Mouse (Mus musculus) large intestine, adult 2 months (tissue): ENCODE data around the gene Oxnad1. TPM values are rescaled to one million over a fixed set of nuclear protein-coding genes. Genes with fewer than 3 reads are reported as not detected.
"Not testable (repeated sequence)": the region's sequence is repeated elsewhere in the genome, so short reads cannot be mapped to it uniquely, and the experiment has no call there.

Experiments
- DNase-seq: peaks from one replicate; pipeline ENCODE4 v3.0.0-alpha.2; 2012; ENCODE audit warnings: low read depth, low spot score
- WGBS: fragments of 180-500 bp; shearing (Covaris S2); methylation state at CpG from one replicate; pipeline ENCODE4 v1.1.7; 2018; 5-methylcytosine and 5-hydroxymethylcytosine counted together
- polyA plus RNA-seq: library from polyadenylated mRNA; depleted of rRNA; stranded (reverse); fragments of >200 nt; gene quantifications from 2 replicates; pipeline ENCODE4 v1.2.3, GENCODE M21; 2012; rRNA removed

Oxnad1 gene
- polyA plus RNA-seq, 1 experiment = 23.6 TPM

DNA sequence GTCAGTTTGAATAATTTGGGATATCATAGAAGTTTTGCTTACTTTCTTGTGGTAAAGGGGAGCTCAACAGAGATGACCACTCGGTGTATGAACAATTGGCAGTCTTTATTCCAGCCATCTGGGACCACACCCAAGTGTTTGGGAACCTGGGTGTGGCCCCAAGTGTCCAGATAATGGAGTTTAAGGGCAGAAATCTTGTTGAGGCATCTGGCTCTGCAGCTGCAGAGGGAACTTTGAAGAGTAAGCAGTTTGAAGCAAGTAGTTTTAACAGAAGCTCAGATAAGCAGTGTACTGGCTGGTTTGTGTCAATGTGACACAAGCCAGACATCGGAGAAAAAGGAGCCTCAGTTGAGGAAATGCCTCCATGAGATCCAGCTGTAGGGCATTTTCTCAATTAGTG lies 49.1 kb downstream of the Oxnad1 start:
- no peak for DNase-seq
- 34% methylated on average over 2 of the region's 2 CpGs for WGBS

- 38% methylated on average over 3 of the region's 3 CpGs for WGBS
- not testable (repeated sequence) for DNase-seq
These were observed 51.3 kb downstream of the Oxnad1 start for GRCm38 (mm10) chr14:32136467-32136866.

DNA sequence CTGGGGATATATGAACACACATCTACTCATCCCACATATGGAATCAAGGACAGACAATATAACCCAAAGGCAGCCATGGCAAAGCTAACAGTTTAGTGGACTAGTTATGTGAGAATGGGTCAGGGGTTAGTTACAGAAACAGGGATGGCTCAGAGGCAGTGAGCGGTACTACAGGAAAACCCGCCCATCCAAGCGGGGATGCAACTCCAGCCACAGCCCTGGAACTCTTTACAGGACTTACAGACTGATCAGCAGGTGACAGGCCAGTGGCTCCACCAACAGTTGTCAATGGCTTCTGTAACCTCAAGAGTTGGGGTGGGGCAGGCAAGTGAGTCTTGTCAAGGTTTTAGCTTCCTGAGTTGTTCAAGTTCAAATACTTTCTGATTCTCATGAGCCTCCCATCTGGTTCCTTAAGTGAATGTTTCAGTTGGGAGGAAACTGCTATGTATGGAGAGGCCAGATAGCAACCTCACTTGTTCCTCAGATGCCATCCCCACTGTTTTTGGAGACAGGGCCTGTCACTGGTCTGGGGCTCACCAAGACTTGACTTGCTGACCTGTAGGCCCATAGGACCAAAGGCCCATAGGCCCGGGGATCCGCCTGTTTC lies 55.3 kb downstream of the Oxnad1 start:
- DNase-seq = no peak
- 84% methylated on average over 5 of the region's 5 CpGs for WGBS

GRCm38 (mm10) chr14:32141723-32142122 lies 56.5 kb downstream of the Oxnad1 start, which contains the start of gene Msmb:
TSS of gene Msmb (plus strand) at chr14:32142023.
- DNase-seq = no peak
- WGBS = 81% methylated on average over 5 of the region's 5 CpGs

GRCm38 (mm10) chr14:32144734-32145133 lies 59.6 kb downstream of the Oxnad1 start:
- DNase-seq = no peak

- no peak for DNase-seq
- 56% methylated on average over 4 of the region's 4 CpGs for WGBS
These were observed 60.2 kb downstream of the Oxnad1 start for GRCm38 (mm10) chr14:32145401-32145800.

DNA sequence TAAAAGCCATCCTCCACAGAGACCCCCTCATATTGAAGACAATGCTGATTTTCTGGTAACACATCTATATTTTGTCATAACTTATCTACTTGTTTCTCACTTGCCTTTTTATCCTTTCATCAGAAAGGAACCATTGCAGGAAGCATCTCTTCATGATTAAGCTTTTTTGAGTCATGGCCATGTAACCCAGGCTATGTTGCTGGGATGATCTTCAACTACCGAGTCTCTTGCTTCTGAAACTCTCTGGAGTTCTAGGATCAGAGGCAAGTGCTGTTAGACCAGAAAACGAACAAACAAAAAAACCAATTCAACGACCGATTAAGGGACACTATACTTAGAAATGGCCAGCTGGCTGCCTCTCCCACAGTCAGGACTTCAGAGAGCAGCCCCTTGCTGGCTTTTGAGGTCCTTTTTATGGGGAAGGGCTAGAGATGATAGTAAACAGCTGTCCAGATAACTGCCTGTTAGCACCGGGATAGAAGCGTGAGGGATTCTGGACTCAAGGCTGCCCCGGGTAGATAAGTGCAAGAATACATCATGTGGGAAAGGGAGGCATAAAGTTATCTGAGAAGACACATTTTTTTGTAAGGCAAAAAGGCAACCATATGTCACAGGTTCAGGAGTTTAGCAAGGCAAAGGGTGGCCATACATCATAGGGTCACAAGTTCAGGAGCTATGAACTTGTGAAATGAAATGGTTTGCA lies 60.8 kb downstream of the Oxnad1 start:
- 55% methylated on average over 7 of the region's 7 CpGs for WGBS
- DNase-seq = no peak

- 68% methylated on average over 2 of the region's 2 CpGs for WGBS
- no peak for DNase-seq
These were observed 61.4 kb downstream of the Oxnad1 start for GRCm38 (mm10) chr14:32146578-32146977.

DNA sequence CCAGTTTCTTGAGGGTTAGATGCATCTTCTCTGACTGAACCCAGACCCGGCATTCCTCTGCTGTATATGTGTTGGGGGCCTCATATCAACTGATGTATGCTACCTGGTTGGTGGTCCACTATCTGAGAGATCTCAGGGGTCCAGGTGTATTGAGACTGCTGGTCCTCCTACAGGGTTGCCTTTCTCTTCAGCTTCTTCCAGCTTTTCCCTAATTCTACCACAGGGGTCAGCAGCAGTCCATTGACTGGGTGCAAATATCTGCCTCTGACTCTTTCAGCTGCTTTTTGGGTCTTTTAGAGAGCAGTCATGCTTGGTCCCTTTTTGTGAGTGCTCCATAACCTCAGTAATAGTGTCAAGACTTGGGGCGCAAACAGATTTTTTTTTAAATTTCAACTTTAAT lies 65.7 kb downstream of the Oxnad1 start:
- DNase-seq = no peak
- WGBS = 85% methylated on average over 2 of the region's 2 CpGs

GRCm38 (mm10) chr14:32152243-32152965 lies 67.2 kb downstream of the Oxnad1 start:
- no peak for DNase-seq
- WGBS = 90% methylated on average over 18 of the region's 18 CpGs

Other genes starting within 250 kb of the Oxnad1 start
- 1.2 and 1.9 TPM in 2 replicates for gene Galnt15, start 56.4 kb upstream of the Oxnad1 start, polyA plus RNA-seq
- gene Dph3, start 355 bp downstream of the Oxnad1 start, polyA plus RNA-seq = 35.5 and 36.2 TPM in 2 replicates
- not detected in 2 replicates for gene Msmb, start 56.6 kb downstream of the Oxnad1 start, polyA plus RNA-seq
- gene Ncoa4, start 74.5 kb downstream of the Oxnad1 start, polyA plus RNA-seq = 23.0 and 46.8 TPM in 2 replicates
- gene Timm23, start 116.5 kb downstream of the Oxnad1 start, polyA plus RNA-seq = 112 and 140 TPM in 2 replicates
- gene Parg, start 116.6 kb downstream of the Oxnad1 start, polyA plus RNA-seq = 5.1 and 6.1 TPM in 2 replicates
- gene Ogdhl, start 236.6 kb downstream of the Oxnad1 start, polyA plus RNA-seq = 1.6 and 1.9 TPM in 2 replicates